Comparison of ENCODE assay signal across 23 mouse cellular contexts in the genomic region with DNA sequence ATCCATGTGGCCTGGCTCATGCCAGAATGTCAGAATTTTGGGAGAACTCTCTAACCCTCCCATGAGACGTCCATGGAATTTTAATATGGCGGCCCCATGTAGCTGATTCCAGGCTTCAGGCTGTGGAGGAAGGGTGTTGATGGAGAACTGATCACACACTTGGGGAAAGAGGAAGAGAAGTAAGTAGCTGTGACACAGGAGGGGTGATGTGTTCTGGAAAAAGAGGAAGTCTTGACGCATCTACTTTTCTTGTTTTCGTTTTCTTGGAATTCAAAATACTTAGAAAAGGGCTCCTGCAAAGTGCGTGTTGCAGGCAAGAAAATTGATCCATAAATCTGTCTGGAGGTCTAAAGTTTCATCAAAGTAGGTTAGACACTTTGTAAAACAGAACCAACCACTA.
DNase-seq lines count a peak whose midpoint lies in the region; ATAC-seq and TF ChIP-seq lines count a peak whose summit lies in the region.
"Had no signal": no experiment of that assay in that cellular context is flagged by ENCODE, and none has a peak within 500 bp of the region (broad histone marks: within the 10 kb centered on the region; RNA-seq: fewer than 3 reads in every experiment).

No protein-coding gene starts in this region.

- no peak overlapping the region for H3K4me2 ChIP-seq in CH12.LX (ENCODE audit: insufficient read depth, low read depth, poor library complexity, severe bottlenecking)
- H3K4me2 ChIP-seq: embryonic facial prominence, embryonic 13.5 days; hindbrain, embryonic 15.5 days; lung, embryonic 14.5 days; midbrain, embryonic 13.5 days had no signal

- in situ Hi-C loops in CH12.LX (cut with MboI; ENCODE audit: low pct_ligation_motif_present, low pct_unique_long_range_greater_than_20kb, low sequenced_read_pairs): no loop called here

- peaks cover 6% of the 10 kb centered on the region for H3K9me3 ChIP-seq in CH12.LX (replicated peaks; ENCODE audit: low read length)
- H3K9me3 ChIP-seq: embryonic facial prominence, embryonic 13.5 days; forebrain, embryonic 10.5 days; hindbrain, embryonic 15.5 days; limb, embryonic 10.5 days; midbrain, embryonic 13.5 days had no signal

- H3K36me3 ChIP-seq in CH12.LX (replicated peaks in 1 of 2; ENCODE audit: control insufficient read depth in 1 of 2, insufficient read depth in 1 of 2, low read length in 1 of 2): no peaks in the 10 kb centered on the region
- H3K36me3 ChIP-seq: embryonic facial prominence, embryonic 13.5 days; forebrain, embryonic 10.5 days; hindbrain, embryonic 15.5 days; limb, embryonic 10.5 days; midbrain, embryonic 13.5 days had no signal

- DNase-seq in layer of hippocampus, adult 9-11 months: peak; percentile 26
- DNase-seq in layer of hippocampus, postnatal 14 days (ENCODE audit: low spot score in 2 of 2): no peak
- DNase-seq in CH12.LX (ENCODE audit: extremely low read depth) (no peak), MEL-GATA-1-ER (ENCODE audit: extremely low read depth, low read depth) (peak; percentile 89)
- DNase-seq in thymus, postnatal 10 days (ENCODE audit: low spot score in 2 of 2): no peak
- DNase-seq in right cerebral cortex, adult 2 months (ENCODE audit: low spot score in 2 of 2): no peak
- DNase-seq in embryo, embryonic 11 days: no peak
- DNase-seq: cerebellum, adult 11-12 months; cerebellum, postnatal 36 days; heart, postnatal 10 days; kidney, adult 11 months; kidney, postnatal 25 days; lung, embryonic 14.5 days; right cerebral cortex, postnatal 4 days; thymus, postnatal 25 days had no signal

- TF ChIP-seq RAD21 in CH12.LX (IDR thresholded peaks at IDR 0.05; ENCODE audit: low read depth, low read length): no peak

- TF ChIP-seq POLR2A in CH12.LX (IDR thresholded peaks at IDR 0.05; ENCODE audit: low read depth, low read length): no peak

- H3K27ac ChIP-seq in CH12.LX (ENCODE audit: insufficient read depth, low read depth): no peak overlapping the region
- H3K27ac ChIP-seq: embryonic facial prominence, embryonic 13.5 days; forebrain, embryonic 10.5 days; hindbrain, embryonic 15.5 days; limb, embryonic 10.5 days; midbrain, embryonic 13.5 days had no signal

- H3K4me3 ChIP-seq in CH12.LX (replicated peaks in 1 of 3; ENCODE audit: low read depth in 2 of 3, low read length in 2 of 3, poor library complexity in 1 of 3): no peak overlapping the region
- H3K4me3 ChIP-seq: embryonic facial prominence, embryonic 13.5 days; forebrain, embryonic 10.5 days; hindbrain, embryonic 15.5 days; limb, embryonic 10.5 days; midbrain, embryonic 13.5 days had no signal

- no peaks in the 10 kb centered on the region for H3K79me2 ChIP-seq in CH12.LX (replicated peaks; ENCODE audit: control insufficient read depth, extremely low read depth, insufficient read depth, poor library complexity, severe bottlenecking)

- TF ChIP-seq CTCF in CH12.LX (conservative IDR thresholded peaks at IDR 0.05 in 1 of 2, IDR thresholded peaks at IDR 0.05 in 1 of 2; ENCODE audit: low read depth in 2 of 2, low read length in 2 of 2): no peak

- dilution Hi-C loops in CH12.LX (cut with MboI; ENCODE audit: extremely low pct_ligation_motif_present, extremely low pct_unique_long_range_greater_than_20kb, low sequenced_read_pairs): no loop called here

- ATAC-seq in megakaryocyte, adult 5-6 weeks (ENCODE audit: poor library complexity, severe bottlenecking): peak; percentile 71
- ATAC-seq: activated CD4-positive, CD25-positive, alpha-beta regulatory T cell, adult 4 months; CD4-positive, CD25-positive, alpha-beta regulatory T cell, adult 4 months; midbrain, embryonic 13.5 days had no signal

- no peak overlapping the region for H3K9ac ChIP-seq in CH12.LX (ENCODE audit: insufficient read depth, low read depth)
- H3K9ac ChIP-seq: embryonic facial prominence, embryonic 13.5 days; hindbrain, embryonic 15.5 days; lung, embryonic 14.5 days; midbrain, embryonic 13.5 days had no signal

- H3K27me3 ChIP-seq in CH12.LX (replicated peaks): no peaks in the 10 kb centered on the region
- H3K27me3 ChIP-seq: embryonic facial prominence, embryonic 13.5 days; hindbrain, embryonic 15.5 days; midbrain, embryonic 13.5 days had no signal

- peak; percentile 69 for TF ChIP-seq EP300 in CH12.LX (IDR thresholded peaks at IDR 0.05; ENCODE audit: low read length)

- H3K4me1 ChIP-seq in CH12.LX (ENCODE audit: control insufficient read depth in 1 of 2, insufficient read depth in 2 of 2): peaks cover 17 to 48% of the 10 kb centered on the region in 2 experiments
- H3K4me1 ChIP-seq: forebrain, embryonic 10.5 days; hindbrain, embryonic 15.5 days; midbrain, embryonic 13.5 days had no signal

TF ChIP-seq in CH12.LX, 34 proteins besides CTCF, POLR2A, EP300 and RAD21:
- no peak for TF ChIP-seq MAX (IDR thresholded peaks at IDR 0.05; ENCODE audit: low read length)
- TF ChIP-seq SIN3A (IDR thresholded peaks at IDR 0.05; ENCODE audit: low read length): no peak
- no peak for TF ChIP-seq ZC3H11A (IDR thresholded peaks at IDR 0.05; ENCODE audit: low read depth, low read length)
- TF ChIP-seq ZMIZ1 (IDR thresholded peaks at IDR 0.05; ENCODE audit: low read depth, low read length): no peak
- TF ChIP-seq ETS1 (conservative IDR thresholded peaks at IDR 0.05; ENCODE audit: low read depth, low read length): no peak
- TF ChIP-seq ELF1 (IDR thresholded peaks at IDR 0.05; ENCODE audit: low read depth, low read length): no peak
- TF ChIP-seq KAT2A (IDR thresholded peaks at IDR 0.05; ENCODE audit: insufficient replicate concordance, low read length): no peak
- TF ChIP-seq UBTF (IDR thresholded peaks at IDR 0.05; ENCODE audit: low read depth, low read length): no peak
- no peak for TF ChIP-seq MYC (IDR thresholded peaks at IDR 0.05; ENCODE audit: low read depth, low read length)
- TF ChIP-seq JUN (IDR thresholded peaks at IDR 0.05; ENCODE audit: insufficient read depth, low read depth, low read length): no peak
- TF ChIP-seq ZNF384 (IDR thresholded peaks at IDR 0.05; ENCODE audit: low read depth, low read length): no peak
- no peak for TF ChIP-seq SMC3 (IDR thresholded peaks at IDR 0.05; ENCODE audit: low read depth, low read length)
- TF ChIP-seq HCFC1 (IDR thresholded peaks at IDR 0.05; ENCODE audit: low read depth, low read length): no peak
- TF ChIP-seq TCF12 (IDR thresholded peaks at IDR 0.05; ENCODE audit: low read depth, low read length): no peak
- TF ChIP-seq CHD1 (IDR thresholded peaks at IDR 0.05; ENCODE audit: low read depth, low read length): no peak
- no peak for TF ChIP-seq E2F4 (IDR thresholded peaks at IDR 0.05; ENCODE audit: insufficient replicate concordance, low read depth, low read length)

Comparison
In these comparisons a context has a peak if more than half of its experiments do, and no peak if none do; other contexts are left out.
1. DNase-seq: peak in layer of hippocampus, adult 9-11 months (single experiment) and MEL-GATA-1-ER (single experiment); none in layer of hippocampus, postnatal 14 days (0 of 2), CH12.LX (single experiment), thymus, postnatal 10 days (0 of 2), right cerebral cortex, adult 2 months (0 of 2) and embryo, embryonic 11 days (single experiment).